Mouse (Mus musculus) heart, embryonic 15.5 days (tissue): ENCODE results near the gene Olfr54. TPM values are rescaled to one million over a fixed set of nuclear protein-coding genes. Genes with fewer than 3 reads are reported as not detected.
"Not testable (repeated sequence)": the region's sequence is repeated elsewhere in the genome, so short reads cannot be mapped to it uniquely, and the experiment has no call there.

ENCODE experiments used
- ATAC-seq: fragments of 200-750 bp; cut with Nextera tagmentation; replicated peaks from 2 replicates; pipeline ENCODE4 v1.8.0; 2017; ENCODE audit warnings: low read depth, moderate TSS enrichment; ENCODE audit not compliant: insufficient number of reproducible peaks, insufficient read depth, low FRiP score
- H3K27ac ChIP-seq: fragments of 300-500 bp; sonication (generic); 2 replicates; pipeline ENCODE4 v1.5.1; 2015; ENCODE audit warnings: mild to moderate bottlenecking, inconsistent platforms
- H3K27me3 ChIP-seq: fragments of 300-500 bp; sonication (generic); 2 replicates; pipeline ENCODE4 v1.6.1; 2015; ENCODE audit warnings: inconsistent platforms
- H3K36me3 ChIP-seq: fragments of 300-500 bp; sonication (generic); 2 replicates; pipeline ENCODE4 v1.6.1; 2015; ENCODE audit warnings: mild to moderate bottlenecking, inconsistent platforms
- H3K4me1 ChIP-seq: fragments of 300-500 bp; sonication (generic); replicated peaks from 2 replicates; pipeline ENCODE4 v1.6.1; 2015; ENCODE audit warnings: inconsistent platforms
- H3K4me2 ChIP-seq: fragments of 300-500 bp; sonication (generic); 2 replicates; pipeline ENCODE4 v1.6.1; 2015; ENCODE audit warnings: inconsistent platforms, mild to moderate bottlenecking, moderate library complexity
- H3K4me3 ChIP-seq: fragments of 300-500 bp; sonication (generic); 2 replicates; pipeline ENCODE4 v1.5.1; 2015; ENCODE audit warnings: mild to moderate bottlenecking, inconsistent platforms
- H3K9ac ChIP-seq: fragments of 300-500 bp; sonication (generic); 2 replicates; pipeline ENCODE4 v1.6.1; 2015; ENCODE audit warnings: mild to moderate bottlenecking, inconsistent platforms
- H3K9me3 ChIP-seq: fragments of 300-500 bp; sonication (generic); replicated peaks from 2 replicates; pipeline ENCODE4 v1.6.1; 2016; ENCODE audit warnings: inconsistent platforms
- WGBS: fragments of 180-500 bp; shearing (Covaris S2); methylation state at CpG from one replicate; pipeline ENCODE4 v1.1.7; 2015; ENCODE audit warnings: mixed read lengths; 5-methylcytosine and 5-hydroxymethylcytosine counted together
- polyA plus RNA-seq: library from polyadenylated mRNA; unstranded; fragments of >200 nt; fragmentation: Nextera tagmentation; extraction: Ambion mirVana; gene quantifications from 2 replicates; pipeline ENCODE4 v1.2.1, GENCODE M21; 2015

Gene Olfr54
- not detected in 2 replicates for polyA plus RNA-seq

DNA sequence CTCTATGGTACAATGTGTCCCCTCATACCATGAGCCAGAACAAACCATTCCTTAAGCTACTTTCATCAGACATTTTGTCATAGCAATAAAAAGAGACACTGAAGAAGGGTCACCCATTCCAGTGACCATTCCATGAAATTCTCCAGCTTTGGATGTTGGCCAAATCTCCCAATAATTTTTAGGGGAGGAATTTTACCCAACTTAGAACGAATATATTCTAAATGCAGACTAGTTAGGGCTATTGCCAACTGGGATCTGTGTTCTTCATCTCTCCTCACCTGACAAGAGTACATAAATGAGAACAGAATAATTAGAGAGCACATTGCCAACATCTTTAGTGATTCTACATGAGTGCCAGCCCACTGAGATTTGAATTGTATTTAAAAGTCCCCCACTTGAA, at the start of gene Olfr54:
Gene Olfr54 (plus strand): TSS at position 301 of the 400 bp plus-strand sequence.
- H3K9me3 ChIP-seq, result no peaks in the 10 kb centered on the region
- H3K9ac ChIP-seq, result no peak within 1 kb of the TSS
- H3K4me3 ChIP-seq, result no peak within 1 kb of the TSS
- H3K4me1 ChIP-seq, result no peaks in the 10 kb centered on the region
- ATAC-seq, result no peak
- no peaks in the 10 kb centered on the region for H3K36me3 ChIP-seq
- WGBS, result 57% methylated on average over 1 of the region's 1 CpGs
- no peak within 1 kb of the TSS for H3K27ac ChIP-seq
- H3K27me3 ChIP-seq, result no peaks in the 10 kb centered on the region
- no peak within 1 kb of the TSS for H3K4me2 ChIP-seq

- H3K27me3 ChIP-seq, result peaks cover 8% of the 10 kb centered on the region; the same call in 1 of the 2 replicates
- no peaks in the 10 kb centered on the region for H3K9me3 ChIP-seq
- no peaks in the 10 kb centered on the region for H3K4me1 ChIP-seq
- H3K4me3 ChIP-seq, result no peak overlapping the region
- H3K9ac ChIP-seq, result no peak overlapping the region
- H3K36me3 ChIP-seq, result no peaks in the 10 kb centered on the region
- H3K27ac ChIP-seq, result no peak overlapping the region
- WGBS, result 64% methylated on average over 2 of the region's 2 CpGs
- ATAC-seq, result no peak
- no peak overlapping the region for H3K4me2 ChIP-seq
These were observed 49.1 kb upstream of the Olfr54 start for GRCm38 (mm10) chr11:50964886-50965285.

- no peak for ATAC-seq
- Histone ChIP-seq H3K4me3 (no peak within 1 kb of the TSS), H3K9me3 (no peaks in the 10 kb centered on the region), H3K9ac (no peak within 1 kb of the TSS), H3K4me1 (no peaks in the 10 kb centered on the region), H3K4me2 (no peak within 1 kb of the TSS), H3K27me3 (peaks cover 8% of the 10 kb centered on the region; the same call in 1 of the 2 replicates), H3K27ac (no peak within 1 kb of the TSS), H3K36me3 (no peaks in the 10 kb centered on the region)
- WGBS, result 81% methylated on average over 11 of the region's 11 CpGs
These were observed 47.8 kb upstream of the Olfr54 start, which contains the start of gene Olfr1378 for GRCm38 (mm10) chr11:50966230-50966629. Gene Olfr1378, plus strand, starts transcription at chr11:50966530.

DNA sequence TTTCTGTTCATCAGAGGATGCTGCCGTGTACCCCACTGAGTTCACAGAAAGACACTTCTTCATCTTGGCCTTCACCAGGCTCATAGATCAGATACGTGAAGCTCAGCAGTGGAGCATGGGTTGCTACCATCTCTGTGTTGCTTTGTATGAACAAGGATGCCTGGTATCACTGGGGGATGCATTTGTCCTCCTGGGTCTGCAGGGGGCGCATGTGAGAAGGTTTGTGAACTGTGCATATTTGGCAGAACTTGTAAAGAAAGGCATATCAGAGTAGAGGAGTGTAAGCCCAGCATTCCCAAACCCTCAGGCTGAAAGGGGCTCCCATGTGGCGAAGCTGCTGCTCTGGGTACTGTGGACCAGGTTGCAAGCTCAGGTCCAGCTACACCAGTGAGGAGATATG, 36.8 kb upstream of the Olfr54 start:
- Histone ChIP-seq H3K9ac (no peak overlapping the region), H3K9me3 (no peaks in the 10 kb centered on the region), H3K4me3 (no peak overlapping the region), H3K27ac (no peak overlapping the region), H3K4me2 (no peak overlapping the region), H3K4me1 (no peaks in the 10 kb centered on the region), H3K27me3 (peaks cover 26% of the 10 kb centered on the region), H3K36me3 (no peaks in the 10 kb centered on the region)
- 64% methylated on average over 4 of the region's 4 CpGs for WGBS
- no peak for ATAC-seq

DNA sequence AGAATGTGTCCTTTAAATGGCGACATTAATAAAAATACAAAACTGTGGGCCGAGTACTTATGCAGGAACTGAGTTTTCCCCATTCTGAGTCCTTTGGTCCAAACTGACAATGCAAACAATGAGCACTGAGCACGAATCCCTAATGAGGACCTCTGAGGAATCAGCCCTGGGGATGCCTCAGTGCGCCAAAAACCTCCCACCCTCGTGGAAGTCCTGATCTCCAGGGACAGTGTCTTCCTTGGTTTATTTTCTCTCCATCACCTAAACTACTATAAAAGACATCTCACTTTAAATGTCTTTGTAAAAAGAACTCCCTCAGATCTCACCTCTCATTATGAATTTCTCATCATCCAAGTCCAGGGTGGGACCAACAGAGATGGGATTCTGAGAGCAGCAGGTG, 32.4 kb upstream of the Olfr54 start, which contains the start of gene Olfr1377:
Gene Olfr1377 (plus strand): TSS at position 301 of the 400 bp plus-strand sequence.
- no peak for ATAC-seq
- H3K9ac ChIP-seq, result no peak within 1 kb of the TSS
- H3K9me3 ChIP-seq, result no peaks in the 10 kb centered on the region
- peaks cover 34% of the 10 kb centered on the region for H3K27me3 ChIP-seq
- H3K4me1 ChIP-seq, result no peaks in the 10 kb centered on the region
- no peak within 1 kb of the TSS for H3K4me2 ChIP-seq
- H3K4me3 ChIP-seq, result no peak within 1 kb of the TSS
- H3K27ac ChIP-seq, result no peak within 1 kb of the TSS
- no peaks in the 10 kb centered on the region for H3K36me3 ChIP-seq
- WGBS, result 78% methylated on average over 5 of the region's 5 CpGs

- H3K4me2 ChIP-seq, result no peak within 1 kb of the TSS
- no peaks in the 10 kb centered on the region for H3K4me1 ChIP-seq
- no peak for ATAC-seq
- H3K9ac ChIP-seq, result no peak within 1 kb of the TSS
- H3K27me3 ChIP-seq, result 0 out of 2 replicates have a peak, but pooled peaks cover 2% of the 10 kb centered on the region
- WGBS, result 72% methylated on average over 5 of the region's 5 CpGs
- no peak within 1 kb of the TSS for H3K27ac ChIP-seq
- no peaks in the 10 kb centered on the region for H3K9me3 ChIP-seq
- H3K4me3 ChIP-seq, result no peak within 1 kb of the TSS
- no peaks in the 10 kb centered on the region for H3K36me3 ChIP-seq
These were observed 10.7 kb upstream of the Olfr54 start, which contains the start of gene Olfr51 for GRCm38 (mm10) chr11:51003296-51003695. Gene Olfr51, plus strand, starts transcription at chr11:51003596.

DNA sequence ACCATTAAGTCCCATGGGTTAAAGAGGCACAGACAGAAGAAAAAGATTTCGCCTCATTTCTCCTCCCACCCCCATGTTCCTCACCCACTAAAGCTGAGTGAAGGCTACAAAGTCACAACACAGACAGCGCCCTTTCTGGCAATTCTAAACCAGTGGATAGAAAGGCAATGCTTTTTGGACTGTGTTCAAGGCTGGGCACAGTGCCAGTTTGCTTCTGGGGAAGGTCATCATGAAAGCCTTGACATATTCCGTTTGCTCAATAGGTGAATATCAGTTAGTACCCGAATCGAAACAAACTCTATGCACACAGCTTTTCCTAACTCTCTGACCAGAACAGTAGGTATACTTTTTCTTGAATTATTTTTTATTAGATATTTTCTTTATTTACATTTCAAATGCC, 2.2 kb upstream of the Olfr54 start:
- no peak overlapping the region for H3K9ac ChIP-seq
- 39% methylated on average over 5 of the region's 5 CpGs for WGBS
- no peaks in the 10 kb centered on the region for H3K36me3 ChIP-seq
- H3K4me1 ChIP-seq, result no peaks in the 10 kb centered on the region
- H3K27me3 ChIP-seq, result no peaks in the 10 kb centered on the region
- H3K4me3 ChIP-seq, result no peak overlapping the region
- H3K9me3 ChIP-seq, result no peaks in the 10 kb centered on the region
- no peak for ATAC-seq
- H3K4me2 ChIP-seq, result no peak overlapping the region
- no peak overlapping the region for H3K27ac ChIP-seq

- H3K4me3 ChIP-seq, result no peak overlapping the region
- ATAC-seq, result no peak
- no peaks in the 10 kb centered on the region for H3K27me3 ChIP-seq
- H3K36me3 ChIP-seq, result no peaks in the 10 kb centered on the region
- H3K9ac ChIP-seq, result no peak overlapping the region
- H3K4me2 ChIP-seq, result no peak overlapping the region
- H3K9me3 ChIP-seq, result no peaks in the 10 kb centered on the region
- no peaks in the 10 kb centered on the region for H3K4me1 ChIP-seq
- 46% methylated on average over 2 of the region's 2 CpGs for WGBS
- no peak overlapping the region for H3K27ac ChIP-seq
These were observed 2.3 kb downstream of the Olfr54 start for GRCm38 (mm10) chr11:51016341-51016740.

DNA sequence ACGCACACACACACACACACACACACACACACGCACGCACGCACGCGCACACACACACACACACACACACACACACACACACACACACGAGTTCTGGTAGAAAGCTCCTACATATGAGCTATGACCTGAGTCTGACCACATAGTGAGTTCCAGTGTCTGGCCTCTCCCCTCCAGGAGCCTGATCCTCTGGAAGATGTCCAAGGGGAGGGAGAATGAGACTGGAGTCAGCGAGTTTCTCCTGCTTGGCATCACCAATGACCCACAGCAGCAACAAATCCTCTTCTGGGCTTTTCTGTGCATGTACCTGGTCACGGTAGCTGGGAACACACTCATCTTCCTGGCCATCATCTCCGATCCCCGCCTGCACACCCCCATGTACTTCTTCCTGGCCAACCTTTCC, 12.8 kb downstream of the Olfr54 start:
- H3K4me1 ChIP-seq, H3K27ac ChIP-seq, H3K4me2 ChIP-seq, H3K9ac ChIP-seq, H3K9me3 ChIP-seq, H3K27me3 ChIP-seq, H3K4me3 ChIP-seq, ATAC-seq, H3K36me3 ChIP-seq: not testable (repeated sequence)
- 79% methylated on average over 11 of the region's 11 CpGs for WGBS

GRCm38 (mm10) chr11:51029381-51029780, 15.3 kb downstream of the Olfr54 start:
- H3K4me3 ChIP-seq, H3K9me3 ChIP-seq, H3K9ac ChIP-seq, H3K27ac ChIP-seq, H3K4me2 ChIP-seq, ATAC-seq, H3K36me3 ChIP-seq, H3K4me1 ChIP-seq, H3K27me3 ChIP-seq: not testable (repeated sequence)
- 77% methylated on average over 8 of the region's 8 CpGs for WGBS

DNA sequence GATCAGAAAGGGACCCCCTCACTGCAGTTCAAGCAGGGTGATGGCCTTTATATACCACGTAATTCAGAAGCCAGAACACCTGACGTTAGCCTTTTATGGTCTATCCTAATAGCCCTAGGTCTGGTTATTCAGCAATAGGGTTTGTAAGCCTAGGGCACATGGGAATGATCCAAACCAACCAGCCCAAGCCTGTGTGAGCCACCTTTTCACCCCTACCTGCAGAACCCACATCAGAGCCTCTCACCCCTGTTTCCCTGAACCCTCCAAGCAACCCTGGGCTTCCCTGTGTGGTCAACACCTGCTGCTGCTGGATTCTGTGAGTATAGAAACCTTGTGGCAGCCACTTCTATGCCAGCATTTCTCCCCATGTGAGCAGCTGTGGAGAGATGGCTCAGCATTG, 16.2 kb downstream of the Olfr54 start:
- Histone ChIP-seq H3K9me3 (no peaks in the 10 kb centered on the region), H3K27ac (no peak overlapping the region), H3K4me1 (no peaks in the 10 kb centered on the region), H3K4me3 (no peak overlapping the region), H3K36me3 (no peaks in the 10 kb centered on the region), H3K9ac (no peak overlapping the region), H3K4me2 (no peak overlapping the region), H3K27me3 (no peaks in the 10 kb centered on the region)
- ATAC-seq, result no peak
- WGBS, result 73% methylated on average over 2 of the region's 2 CpGs

- Histone ChIP-seq H3K4me3 (no peak overlapping the region), H3K27ac (no peak overlapping the region), H3K9me3 (no peaks in the 10 kb centered on the region), H3K9ac (no peak overlapping the region), H3K27me3 (no peaks in the 10 kb centered on the region), H3K4me1 (peaks cover 4% of the 10 kb centered on the region; the same call in 1 of the 2 replicates), H3K4me2 (no peak overlapping the region), H3K36me3 (no peaks in the 10 kb centered on the region)
- no peak for ATAC-seq
- WGBS, result 23% methylated on average over 1 of the region's 1 CpGs
These were observed 18.8 kb downstream of the Olfr54 start for GRCm38 (mm10) chr11:51032851-51033250.
